Mouse (Mus musculus): ENCODE measurements around the gene Kirrel3.

- TF ChIP-seq EP300 (IDR thresholded peaks at IDR 0.05; ENCODE audit: low read depth): no peak
- TF ChIP-seq CTCF (IDR thresholded peaks at IDR 0.05; ENCODE audit: low read depth): no peak
Measured at GRCm38 (mm10) chr9:35053081-35053480, 567.4 kb downstream of the Kirrel3 start.
